Mouse (Mus musculus) embryonic stem cell, embryonic (primary cell): ENCODE data around the gene Ttll5.

Experiments used
- CTCF ChIA-PET, 4 experiments: fragments of 300-600 bp in 2 of 4; fragments of 350-600 bp in 2 of 4; sonication (Branson Sonifier 250); formaldehyde crosslinking; loops; one replicate each; lab custom pipeline; 2022; ENCODE audit warnings: inconsistent platforms in 2 of 4; lab: Charles Lee
- POLR2A ChIA-PET, 4 experiments: fragments of 300-600 bp in 2 of 4; fragments of 350-600 bp in 2 of 4; sonication (Branson Sonifier 250); formaldehyde crosslinking; loops; one replicate each; lab custom pipeline; 2022; ENCODE audit warnings: antibody characterized with exemption in 4 of 4, inconsistent platforms in 1 of 4; lab: Charles Lee

The Ttll5 gene

GRCm38 (mm10) chr12:85825361-85825760, 902 bp downstream of the Ttll5 start:
- ChIA-PET POLR2A (interaction anchor here in 2 of 4 experiments (0.6 to 2.0 kb wide), 8 partner anchors 12 to 265 kb away, joined by 3 to 19 read pairs (median 3); no protein-coding TSS in a partner anchor), CTCF (interaction anchor here in 3 of 4 experiments (0.6 to 1.8 kb wide), 4 partner anchors 18 to 79 kb away, joined by 3 to 9 read pairs (median 5); partner anchors contain the start of gene Flvcr2 (in 1 of the 3))

DNA sequence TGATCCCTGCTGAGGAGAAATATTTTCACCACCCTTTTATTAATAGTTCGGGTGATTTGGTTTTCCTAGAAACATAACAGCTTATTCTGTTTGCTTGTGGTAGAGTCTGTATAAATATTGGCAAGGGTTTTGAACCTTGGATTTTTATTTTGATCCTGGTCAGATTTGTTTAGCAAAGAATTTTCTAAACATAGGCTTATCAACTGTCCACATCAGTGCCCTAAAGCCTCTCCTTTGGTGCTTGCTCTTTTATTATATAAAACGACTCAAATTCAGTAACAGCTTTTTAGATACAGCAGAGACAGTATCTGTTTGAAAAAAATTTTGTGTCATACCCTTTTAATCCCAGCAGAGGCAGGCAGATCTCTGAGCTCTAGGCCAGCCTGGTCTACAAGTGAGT, 1.4 kb downstream of the Ttll5 start:
- CTCF ChIA-PET: interaction anchor here in 2 of 4 experiments (0.6 to 0.9 kb wide), 2 partner anchors 17 to 49 kb away, joined by 3 to 7 read pairs; no protein-coding TSS in a partner anchor
- POLR2A ChIA-PET: interaction anchor here in 1 of 4 experiments (0.6 to 1.2 kb wide), 8 partner anchors 9 to 266 kb away, joined by 3 to 5 read pairs (median 3); no protein-coding TSS in a partner anchor

DNA sequence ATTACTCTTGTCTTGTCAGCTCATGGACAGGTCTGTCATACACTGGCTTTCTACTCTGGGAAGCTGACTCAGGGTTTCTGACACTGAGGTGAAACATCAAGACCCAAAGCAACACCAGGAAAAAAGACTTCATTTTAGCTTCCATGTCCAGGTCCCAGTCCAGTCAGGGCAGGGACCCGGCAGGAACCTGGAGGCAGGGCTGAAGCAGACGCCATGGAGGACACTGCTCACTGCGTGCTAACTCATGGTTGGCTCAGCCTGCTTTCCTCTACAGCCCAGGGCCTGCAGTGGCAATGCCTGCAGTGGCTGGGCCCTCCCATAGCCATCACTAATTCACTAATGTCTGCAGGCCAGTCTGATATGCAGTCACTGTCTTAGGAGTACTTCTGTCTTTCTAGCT, 4.4 kb downstream of the Ttll5 start:
- POLR2A ChIA-PET: interaction anchor here in 2 of 4 experiments (0.7 to 1.0 kb wide), 2 partner anchors 82 to 432 kb away, joined by 3 read pairs; partner anchors contain the start of gene Flvcr2 (in 1 of the 2)
- CTCF ChIA-PET: interaction anchor here in 1 of 4 experiments (0.7 kb wide), 1 partner anchor 108 kb away, joined by 3 read pairs; no protein-coding TSS in a partner anchor

- CTCF ChIA-PET: interaction anchor here in 3 of 4 experiments (0.7 to 0.9 kb wide), 3 partner anchors 12 to 107 kb away, joined by 3 read pairs; no protein-coding TSS in a partner anchor
- POLR2A ChIA-PET: interaction anchor here in 3 of 4 experiments (0.6 to 1.0 kb wide), 3 partner anchors 83 to 492 kb away, joined by 3 to 6 read pairs (median 5); partner anchors contain the start of gene Flvcr2 (in 1 of the 3)
These were observed 5.4 kb downstream of the Ttll5 start for GRCm38 (mm10) chr12:85829866-85830265.

- ChIA-PET CTCF (interaction anchor here in 1 of 4 experiments (1.2 kb wide), 1 partner anchor 9 kb away, joined by 4 read pairs; no protein-coding TSS in a partner anchor), POLR2A (no interaction called here)
These were observed 6.2 kb downstream of the Ttll5 start for GRCm38 (mm10) chr12:85830691-85831090.

- CTCF ChIA-PET: interaction anchor here in 1 of 4 experiments (0.9 kb wide), 1 partner anchor 13 kb away, joined by 4 read pairs; no protein-coding TSS in a partner anchor
- POLR2A ChIA-PET: interaction anchor here in 1 of 4 experiments (0.9 kb wide), 1 partner anchor 8 kb away, joined by 4 read pairs; no protein-coding TSS in a partner anchor
These were observed 10.1 kb downstream of the Ttll5 start for GRCm38 (mm10) chr12:85834543-85834942.

DNA sequence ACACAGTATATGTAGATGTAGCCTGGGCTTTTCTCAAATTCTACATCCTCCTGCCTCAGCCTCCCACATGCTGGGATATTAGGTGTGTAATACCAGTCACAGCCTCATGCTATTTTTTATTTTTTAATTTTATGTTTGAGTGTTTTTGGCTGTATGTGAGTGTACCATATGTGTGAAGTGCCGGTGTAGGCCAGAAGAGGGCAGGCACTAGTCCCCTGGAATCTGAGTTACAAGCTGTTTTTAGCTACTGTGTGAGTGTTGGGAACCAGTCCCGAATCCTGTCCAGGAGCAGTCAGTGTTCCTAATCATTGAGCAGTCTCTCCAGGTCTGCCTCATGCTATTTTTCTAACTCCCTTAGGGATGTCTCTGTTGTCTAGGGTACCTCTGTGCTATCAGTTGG, 13.3 kb downstream of the Ttll5 start:
- CTCF ChIA-PET: interaction anchor here in 3 of 4 experiments (0.6 to 1.5 kb wide), 6 partner anchors 13 to 121 kb away, joined by 3 to 5 read pairs (median 4); partner anchors contain the start of genes Erg28 (in 1 of the 3) and Ttll5 (in 1 of the 3)

GRCm38 (mm10) chr12:85839371-85840000, 15.0 kb downstream of the Ttll5 start:
- ChIA-PET CTCF (interaction anchor here in 3 of 4 experiments (0.5 to 1.6 kb wide), 5 partner anchors 12 to 1649 kb away, joined by 3 to 15 read pairs (median 3); no protein-coding TSS in a partner anchor), POLR2A (interaction anchor here (0.6 to 3.3 kb wide), 11 partner anchors 11 to 789 kb away, joined by 3 to 10 read pairs (median 4); partner anchors contain the start of genes Erg28 (in 1 of the 4) and Ttll5 (in 1 of the 4))

More for the DNA sequence above, 13.3 kb downstream of the Ttll5 start:
- POLR2A ChIA-PET: interaction anchor here in 2 of 4 experiments (1.2 to 3.3 kb wide), 2 partner anchors 12 to 13 kb away, joined by 3 to 10 read pairs; partner anchors contain the start of genes Erg28 (in 1 of the 2) and Ttll5 (in 1 of the 2)

DNA sequence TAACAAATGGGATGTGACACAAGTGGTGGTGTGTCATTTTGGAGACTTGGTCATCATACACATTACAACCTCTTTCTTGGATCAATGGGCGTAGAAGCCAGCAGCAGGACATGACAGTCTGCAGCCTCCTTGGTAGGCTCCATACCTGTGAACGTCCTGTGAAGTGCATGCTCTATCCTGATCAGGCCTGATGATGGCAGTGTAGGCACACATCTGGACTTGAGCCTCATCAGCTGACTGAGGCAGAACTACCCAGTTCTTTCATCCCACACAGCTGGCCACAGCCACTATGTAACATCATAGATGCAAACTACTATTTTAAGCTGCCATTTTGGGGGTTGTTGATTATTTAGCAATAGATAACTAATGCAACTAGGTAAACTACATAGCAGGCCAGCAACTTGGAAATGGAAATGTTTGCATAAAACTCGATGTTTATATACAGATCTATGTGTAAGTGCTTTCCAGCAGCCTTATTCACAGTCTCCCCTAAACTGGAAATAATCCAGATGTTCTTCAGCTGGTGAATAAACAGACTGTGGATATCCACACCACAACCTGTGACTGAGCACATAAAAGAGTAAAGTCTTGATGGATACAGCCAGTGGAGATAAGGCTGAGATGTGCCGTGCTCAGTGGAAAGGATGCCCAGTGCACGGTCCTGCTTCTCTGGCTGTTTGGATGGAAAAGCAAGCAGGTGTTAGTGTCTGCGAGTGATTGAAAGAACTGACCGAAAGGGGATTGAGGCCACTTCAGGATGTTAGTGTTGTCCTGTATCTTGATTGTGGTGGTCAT, 23.9 kb downstream of the Ttll5 start:
- POLR2A ChIA-PET: interaction anchor here in 3 of 4 experiments (0.6 to 1.5 kb wide), 6 partner anchors 10 to 96 kb away, joined by 3 to 5 read pairs (median 4); partner anchors contain the start of genes Erg28 (in 1 of the 3) and Ttll5 (in 1 of the 3)
- CTCF ChIA-PET: interaction anchor here in 2 of 4 experiments (0.5 to 1.8 kb wide), 11 partner anchors 11 to 457 kb away, joined by 3 to 11 read pairs (median 4); partner anchors contain the start of genes Tgfb3 (in 2 of the 2) and Ift43 (in 1 of the 2)

GRCm38 (mm10) chr12:85850661-85851060, 26.2 kb downstream of the Ttll5 start:
- POLR2A ChIA-PET: interaction anchor here in 3 of 4 experiments (0.6 to 0.8 kb wide), 5 partner anchors 12 to 621 kb away, joined by 3 to 6 read pairs (median 3); partner anchors contain the start of genes Erg28 (in 1 of the 3) and Ttll5 (in 1 of the 3)

DNA sequence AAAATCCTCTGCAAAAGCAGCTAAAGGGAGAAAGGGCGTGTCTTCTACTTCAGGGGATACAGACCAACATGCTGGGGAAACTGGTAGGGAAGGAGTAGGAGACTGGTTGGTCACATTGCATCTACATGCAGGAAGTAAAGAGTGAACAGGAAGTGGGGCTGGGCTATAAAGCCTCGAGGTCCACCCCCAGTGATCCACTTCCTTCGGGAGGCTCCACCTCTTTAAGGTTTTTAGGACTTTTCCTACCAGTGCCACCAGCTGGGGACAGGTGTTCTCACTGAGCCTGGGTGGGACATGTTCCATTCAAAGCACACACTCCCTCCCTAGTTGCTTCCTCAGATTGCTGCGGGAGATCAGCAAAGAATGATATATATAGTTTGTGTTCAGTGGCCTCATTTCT, 29.4 kb downstream of the Ttll5 start:
- CTCF ChIA-PET: interaction anchor here in 3 of 4 experiments (0.5 to 1.2 kb wide), 3 partner anchors 12 to 1099 kb away, joined by 3 read pairs; no protein-coding TSS in a partner anchor

More at GRCm38 (mm10) chr12:85850661-85851060, 26.2 kb downstream of the Ttll5 start:
- CTCF ChIA-PET: interaction anchor here in 3 of 4 experiments (0.6 to 1.1 kb wide), 7 partner anchors 14 to 225 kb away, joined by 3 read pairs; no protein-coding TSS in a partner anchor

GRCm38 (mm10) chr12:85854271-85854670, 29.8 kb downstream of the Ttll5 start:
- CTCF ChIA-PET: interaction anchor here in 2 of 4 experiments (0.5 to 1.2 kb wide), 2 partner anchors 12 to 29 kb away, joined by 3 read pairs; no protein-coding TSS in a partner anchor
- POLR2A ChIA-PET: interaction anchor here in 1 of 4 experiments (1.4 to 1.8 kb wide), 3 partner anchors 11 to 31 kb away, joined by 3 to 5 read pairs (median 4); no protein-coding TSS in a partner anchor

More for the DNA sequence above, 29.4 kb downstream of the Ttll5 start:
- POLR2A ChIA-PET: interaction anchor here in 1 of 4 experiments (0.7 to 1.8 kb wide), 4 partner anchors 12 to 408 kb away, joined by 3 to 5 read pairs (median 4); no protein-coding TSS in a partner anchor

GRCm38 (mm10) chr12:85857300-85857699, 32.8 kb downstream of the Ttll5 start:
- ChIA-PET POLR2A (interaction anchor here in 2 of 4 experiments (0.6 to 1.3 kb wide), 4 partner anchors 33 to 310 kb away, joined by 3 to 4 read pairs (median 3); partner anchors contain the start of genes Erg28 (in 2 of the 2) and Ttll5 (in 2 of the 2)), CTCF (no interaction called here)

- ChIA-PET POLR2A (interaction anchor here in 3 of 4 experiments (0.6 to 1.3 kb wide), 6 partner anchors 10 to 1025 kb away, joined by 3 to 5 read pairs (median 4); partner anchors contain the start of gene Tgfb3 (in 1 of the 3)), CTCF (interaction anchor here in 1 of 4 experiments (0.6 to 1.0 kb wide), 2 partner anchors 11 to 536 kb away, joined by 3 read pairs; no protein-coding TSS in a partner anchor)
These were observed 34.7 kb downstream of the Ttll5 start for GRCm38 (mm10) chr12:85859111-85859510.

DNA sequence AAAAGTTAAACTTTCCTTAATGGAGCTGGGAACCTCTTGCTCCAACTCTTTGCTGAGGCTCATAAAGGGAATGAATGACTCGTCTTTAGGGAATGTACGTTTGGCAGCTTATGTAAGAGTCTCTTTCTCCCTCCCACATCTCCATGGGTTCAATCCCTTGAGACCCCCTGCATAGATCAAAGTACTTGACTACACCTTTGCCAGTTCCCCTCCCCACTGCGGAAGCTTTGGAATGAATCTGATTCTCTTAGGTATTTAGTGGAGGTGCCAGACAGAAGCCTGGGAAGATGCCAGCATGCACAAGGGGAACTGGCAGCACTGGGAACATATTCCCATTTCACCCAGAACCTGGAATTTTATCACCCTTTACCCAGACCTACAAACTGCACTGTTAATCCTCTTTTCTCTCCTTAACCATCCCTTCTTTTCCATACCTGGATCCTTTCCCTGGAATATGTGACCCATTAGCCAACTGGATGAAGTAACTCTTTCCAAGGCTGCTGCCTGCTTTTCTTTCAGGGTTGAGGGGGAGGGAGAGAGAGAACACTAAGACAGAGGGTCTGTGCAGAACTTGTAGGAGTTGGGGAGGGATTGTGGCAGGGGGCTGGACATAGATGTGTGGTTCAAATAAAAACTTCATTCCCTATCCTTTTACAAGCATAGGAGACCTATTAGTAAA, 35.2 kb downstream of the Ttll5 start:
- ChIA-PET POLR2A (interaction anchor here in 2 of 4 experiments (0.6 to 1.3 kb wide), 5 partner anchors 11 to 219 kb away, joined by 3 to 5 read pairs (median 4); partner anchors contain the start of gene Tgfb3 (in 1 of the 2)), CTCF (interaction anchor here in 1 of 4 experiments (0.6 to 1.0 kb wide), 2 partner anchors 11 to 535 kb away, joined by 3 read pairs; no protein-coding TSS in a partner anchor)

GRCm38 (mm10) chr12:85862514-85862913, 38.1 kb downstream of the Ttll5 start:
- ChIA-PET POLR2A (interaction anchor here in 1 of 4 experiments (1.3 to 1.5 kb wide), 2 partner anchors 37 to 215 kb away, joined by 3 to 4 read pairs; no protein-coding TSS in a partner anchor), CTCF (interaction anchor here in 1 of 4 experiments (1.7 kb wide), 1 partner anchor 214 kb away, joined by 3 read pairs; no protein-coding TSS in a partner anchor)
